Mouse (Mus musculus) C2C12 (cell line): Measurements from ENCODE around the gene Plxna2.

Experiments used
- CEBPB ChIP-seq: IDR thresholded peaks from one replicate; pipeline ENCODE4 v1.6.1; 2011; ENCODE audit warnings: low read depth, mild to moderate bottlenecking, control low read depth, moderate library complexity
- CTCF ChIP-seq: IDR thresholded peaks from one replicate; pipeline ENCODE4 v1.5.1; 2011; ENCODE audit not compliant: control insufficient read depth, insufficient read depth, insufficient read length
- MAX ChIP-seq: IDR thresholded peaks from one replicate; pipeline ENCODE4 v1.6.1; 2011; ENCODE audit warnings: mild to moderate bottlenecking, control low read depth
- USF1 ChIP-seq: IDR thresholded peaks from one replicate; pipeline ENCODE4 v1.6.1; 2011; ENCODE audit warnings: low read depth, mild to moderate bottlenecking, control low read depth, moderate library complexity

DNA sequence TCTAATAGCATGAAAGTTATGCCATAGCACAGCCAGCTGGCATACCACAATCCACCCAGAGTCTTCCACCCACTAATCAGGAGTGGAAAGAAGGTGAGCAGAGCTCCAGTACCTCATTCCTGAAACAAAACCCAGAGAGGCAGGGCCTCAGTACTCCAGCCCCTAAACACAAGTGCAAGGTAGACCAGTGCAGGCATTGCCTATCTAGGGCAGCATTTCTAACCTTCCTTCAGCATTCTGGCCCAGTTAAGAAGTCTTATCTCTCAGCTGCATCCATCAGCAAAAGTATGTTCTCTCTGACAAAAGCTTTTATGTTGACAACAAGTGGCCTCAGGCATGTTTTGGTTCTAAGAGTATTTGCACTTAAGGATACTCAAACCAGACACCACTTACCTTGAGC lies 37.5 kb upstream of the Plxna2 start:
- TF ChIP-seq MAX (no peak), CTCF (no peak), CEBPB (no peak), USF1 (no peak)
